Mouse (Mus musculus): ENCODE measurements around the gene Ext2.

The Ext2 gene

DNA sequence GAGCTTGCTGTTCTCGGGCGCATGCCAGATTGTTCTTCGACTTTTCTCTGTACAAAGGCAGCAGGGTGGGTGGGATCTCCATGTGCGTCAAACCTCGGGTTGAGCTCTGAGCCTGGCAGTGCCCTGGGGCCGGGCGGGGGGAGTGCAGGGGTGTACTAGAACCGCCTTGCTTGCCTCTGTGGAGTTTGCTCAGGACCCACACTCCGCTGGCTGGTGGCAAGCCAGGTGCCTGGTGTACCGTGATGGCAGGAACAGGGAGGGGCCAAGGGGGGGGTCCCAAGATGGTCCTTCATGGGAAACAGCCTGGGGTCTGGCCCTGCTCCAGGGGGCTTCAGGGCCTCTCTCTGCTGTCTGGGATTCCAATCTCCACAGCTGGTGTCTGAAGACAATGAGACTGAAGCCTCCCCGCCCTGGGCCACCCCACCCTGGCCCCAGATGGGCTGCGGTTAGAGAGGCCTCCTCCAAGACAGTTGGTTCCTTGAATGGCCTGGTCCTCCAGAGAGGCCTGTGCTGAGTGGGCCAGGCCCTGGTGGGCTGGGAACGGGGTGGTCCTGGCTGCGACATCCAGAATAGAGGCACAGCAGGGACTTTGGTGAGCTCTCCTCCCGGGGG, 150.7 kb downstream of the Ext2 start:
- no peak for DNase-seq

DNA sequence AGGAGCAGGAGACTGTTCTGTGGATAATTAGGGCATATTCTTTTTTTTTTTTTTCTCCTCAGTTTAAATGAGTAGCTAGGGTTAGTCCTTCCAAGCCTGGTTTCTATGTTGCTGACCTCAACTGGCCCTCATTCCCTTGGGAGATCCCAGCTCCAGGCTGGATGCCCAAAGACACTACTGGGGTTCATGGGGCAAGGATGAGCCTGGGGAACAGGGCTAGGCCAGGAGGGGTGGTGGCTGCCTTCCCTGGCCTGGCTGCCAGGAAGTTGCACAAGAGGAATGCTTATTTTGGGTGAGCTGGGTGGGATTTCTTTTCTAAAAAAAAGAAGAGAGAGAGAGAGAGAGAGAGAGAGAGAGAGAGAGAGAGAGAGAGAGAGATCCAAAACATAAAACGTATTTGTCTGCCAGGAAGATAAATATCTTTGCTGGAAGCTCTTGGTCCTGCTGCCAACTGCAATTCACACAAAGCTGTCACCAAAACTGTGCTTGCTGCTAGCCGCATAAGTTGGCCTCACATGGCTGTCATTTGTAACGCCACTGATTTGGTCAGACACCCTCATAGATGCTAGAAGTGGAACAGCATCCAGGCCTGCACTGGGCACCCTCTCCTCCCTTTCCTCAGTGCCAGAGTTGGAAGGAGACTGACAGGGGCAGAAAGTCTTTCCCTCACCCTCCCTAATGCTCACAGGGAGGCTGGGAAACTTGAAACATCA, 156.1 kb downstream of the Ext2 start:
- no peak for DNase-seq

DNA sequence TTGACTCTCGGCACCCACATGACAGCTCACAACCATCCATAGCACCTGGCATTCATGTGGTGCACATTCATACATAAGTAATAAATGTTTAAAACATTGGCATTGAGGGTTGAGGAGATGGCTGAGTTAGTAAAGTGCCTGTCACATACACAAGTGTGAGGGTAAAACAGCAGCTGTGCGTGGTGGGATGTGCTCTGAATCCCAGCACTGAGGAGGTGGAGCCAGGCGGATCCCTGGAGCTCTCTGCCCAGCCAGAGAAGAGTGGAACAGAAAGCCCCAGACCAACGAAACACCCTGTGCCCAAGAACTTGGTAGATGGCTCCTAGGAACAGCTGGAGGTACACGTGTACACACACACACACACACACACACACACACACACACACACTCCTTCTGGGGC, 156.9 kb downstream of the Ext2 start:
- no peak for DNase-seq

DNA sequence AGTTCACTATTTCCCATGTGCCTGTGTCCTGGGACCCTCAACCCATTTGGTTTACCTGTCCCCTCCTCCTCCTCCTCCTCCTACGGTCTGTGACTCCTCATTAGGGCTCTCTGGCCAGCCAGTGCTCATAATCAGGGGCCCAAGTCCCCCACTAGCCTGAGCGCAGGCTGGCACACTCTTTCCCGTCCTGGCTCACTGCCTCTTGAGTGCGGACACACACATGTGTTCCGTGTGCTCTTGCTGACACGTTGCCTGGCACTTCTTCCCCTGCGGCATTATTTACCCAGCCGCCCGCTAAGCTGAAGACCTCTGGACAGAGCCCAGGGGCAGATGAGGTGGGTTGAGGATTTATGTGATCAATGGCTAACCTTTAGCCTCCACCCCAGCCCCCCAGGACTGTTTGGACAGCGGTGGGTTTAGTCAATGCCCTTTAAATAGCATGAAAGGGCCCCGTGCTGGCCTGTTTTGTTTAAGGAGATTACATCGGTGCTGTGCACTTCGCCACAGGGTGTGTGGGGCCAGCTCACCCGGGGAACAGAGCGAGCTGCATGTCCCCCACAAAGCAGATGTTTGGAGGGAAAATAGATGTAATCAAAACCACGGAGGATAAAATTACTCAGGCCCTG, 160.0 kb downstream of the Ext2 start:
- DNase-seq, result no peak

DNA sequence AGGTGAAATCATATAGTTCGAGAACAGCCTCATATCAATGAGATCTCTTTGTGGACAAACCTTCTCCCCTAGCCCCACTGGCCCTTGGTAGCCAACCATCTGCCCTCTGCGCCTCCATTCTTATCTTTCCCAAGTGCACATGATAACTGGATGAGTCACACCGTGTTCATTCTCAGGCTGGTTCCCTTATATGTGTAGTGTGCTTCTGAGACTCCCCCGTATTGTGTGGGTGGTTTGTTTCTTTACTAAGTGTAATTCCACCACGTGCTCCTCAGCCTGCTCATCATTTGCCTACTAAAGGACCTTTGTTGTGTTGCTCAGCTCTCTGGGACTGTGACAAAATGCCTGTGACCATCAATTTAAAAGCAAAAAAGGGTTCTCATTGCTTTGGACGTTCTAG, 161.3 kb downstream of the Ext2 start:
- no peak for DNase-seq

DNA sequence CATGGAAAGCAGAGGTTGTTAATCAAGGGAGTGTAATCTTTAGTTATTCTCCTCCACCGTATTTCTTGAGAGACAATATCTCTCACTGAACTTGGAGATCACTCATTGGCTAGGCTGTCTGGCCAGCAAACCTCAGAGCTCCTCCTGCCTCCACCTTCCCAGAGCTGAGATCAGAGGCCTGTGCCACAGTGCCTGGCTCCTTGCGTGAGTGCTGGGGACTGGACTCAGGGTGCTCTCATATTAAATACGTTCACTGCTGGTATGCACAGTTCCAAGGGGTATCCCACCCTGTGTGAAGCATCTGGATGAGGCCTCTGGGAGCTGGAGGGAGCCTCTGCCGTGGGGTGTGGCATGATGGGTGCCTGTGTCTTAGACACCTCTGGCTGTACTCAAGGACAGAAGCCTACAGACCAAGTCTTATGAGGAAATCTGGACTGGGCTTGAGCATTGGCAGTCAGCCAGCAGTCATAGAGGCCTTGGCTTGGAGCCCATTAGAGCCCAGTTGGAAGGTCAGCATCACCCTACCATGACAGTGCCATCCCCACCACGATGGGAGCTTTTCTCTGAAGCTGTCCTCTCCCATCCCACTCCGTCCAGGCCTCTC, 162.6 kb downstream of the Ext2 start:
- no peak for DNase-seq

DNA sequence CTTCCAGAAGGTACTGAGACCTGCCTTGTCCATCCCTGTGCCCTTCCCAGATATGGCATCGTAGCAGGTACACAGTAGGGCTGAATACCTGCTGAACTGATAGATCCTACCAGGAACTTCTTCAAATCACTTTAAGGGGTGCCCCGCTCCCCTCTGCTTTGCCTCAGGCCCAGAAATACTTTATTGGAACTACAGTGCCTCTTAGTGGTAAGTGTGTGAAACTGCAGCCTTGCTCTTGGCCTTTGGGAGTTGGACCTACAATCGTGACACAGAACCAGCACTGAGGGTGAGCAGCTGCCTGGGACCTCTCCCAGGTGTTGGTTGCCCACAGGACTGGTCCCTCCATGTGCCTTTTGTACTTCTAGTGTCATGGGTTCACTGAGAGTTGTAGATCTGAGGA, 163.4 kb downstream of the Ext2 start:
- peak in 1 of 2 experiments; percentile 42 for DNase-seq

DNA sequence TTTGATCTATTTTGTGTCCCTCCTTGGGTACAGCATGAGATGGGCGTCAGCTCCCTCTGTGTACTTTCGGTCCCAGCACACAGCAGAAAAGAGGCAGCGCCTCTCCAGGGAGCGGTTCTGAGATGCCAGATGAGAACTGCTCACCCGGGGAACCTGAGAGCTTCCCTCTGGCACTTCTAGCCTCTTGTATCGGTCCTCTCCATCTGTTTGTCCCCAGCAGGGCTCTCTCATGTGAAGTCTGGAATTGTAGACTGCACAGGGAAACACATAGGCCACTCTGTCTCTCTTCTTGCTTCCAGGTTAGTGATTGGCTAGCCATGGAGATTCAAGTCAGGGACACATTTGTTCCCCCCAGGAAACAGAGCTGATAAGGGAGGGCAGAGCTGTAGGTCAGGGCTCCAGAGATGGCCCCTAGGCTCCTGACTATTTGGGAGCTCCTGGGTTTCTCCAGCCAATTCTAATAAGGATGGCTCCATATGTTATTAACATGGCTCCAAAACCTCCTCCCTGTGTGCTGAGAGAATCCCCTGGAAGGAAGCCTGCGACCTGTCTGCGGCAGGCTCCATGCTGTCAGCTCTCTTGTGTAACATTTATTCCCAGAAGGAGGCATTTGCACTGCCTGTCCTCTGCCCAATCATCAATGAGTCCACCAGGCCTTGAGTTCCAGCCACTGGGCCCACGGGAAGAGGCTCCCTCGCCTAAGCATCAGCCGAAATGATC, 167.9 kb downstream of the Ext2 start:
- DNase-seq, result peak; percentile 51 to 52

DNA sequence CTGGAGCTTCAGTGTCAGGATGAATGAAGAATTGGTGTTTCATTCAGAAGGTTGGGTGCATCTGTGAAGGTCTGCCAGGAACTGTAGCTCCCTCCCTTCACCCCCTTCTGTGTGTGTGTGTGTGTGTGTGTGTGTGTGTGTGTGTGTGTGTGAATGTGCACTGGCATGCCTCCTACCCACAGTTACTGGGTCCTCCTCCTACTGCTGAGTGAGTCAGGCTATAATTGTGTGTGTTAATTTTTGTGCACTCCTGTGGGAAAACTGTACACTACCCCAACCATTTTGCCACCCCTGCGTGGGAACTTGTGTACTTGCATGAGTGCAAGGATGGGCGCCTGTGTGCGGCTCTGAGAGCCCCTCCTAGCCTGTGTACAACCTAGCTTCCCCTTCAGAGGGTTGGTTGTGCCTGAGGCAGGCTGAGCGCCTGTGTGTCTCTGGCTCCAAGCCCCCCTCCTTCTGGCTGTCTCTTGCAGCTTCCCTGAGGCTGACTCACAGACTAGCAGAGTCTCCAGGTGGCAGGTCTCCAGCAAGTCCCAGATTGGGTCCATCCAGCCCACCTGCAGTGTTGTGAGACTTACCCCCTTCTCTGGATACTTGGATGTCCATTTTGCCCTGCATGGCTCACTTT, 173.0 kb downstream of the Ext2 start:
- DNase-seq, result no peak

DNA sequence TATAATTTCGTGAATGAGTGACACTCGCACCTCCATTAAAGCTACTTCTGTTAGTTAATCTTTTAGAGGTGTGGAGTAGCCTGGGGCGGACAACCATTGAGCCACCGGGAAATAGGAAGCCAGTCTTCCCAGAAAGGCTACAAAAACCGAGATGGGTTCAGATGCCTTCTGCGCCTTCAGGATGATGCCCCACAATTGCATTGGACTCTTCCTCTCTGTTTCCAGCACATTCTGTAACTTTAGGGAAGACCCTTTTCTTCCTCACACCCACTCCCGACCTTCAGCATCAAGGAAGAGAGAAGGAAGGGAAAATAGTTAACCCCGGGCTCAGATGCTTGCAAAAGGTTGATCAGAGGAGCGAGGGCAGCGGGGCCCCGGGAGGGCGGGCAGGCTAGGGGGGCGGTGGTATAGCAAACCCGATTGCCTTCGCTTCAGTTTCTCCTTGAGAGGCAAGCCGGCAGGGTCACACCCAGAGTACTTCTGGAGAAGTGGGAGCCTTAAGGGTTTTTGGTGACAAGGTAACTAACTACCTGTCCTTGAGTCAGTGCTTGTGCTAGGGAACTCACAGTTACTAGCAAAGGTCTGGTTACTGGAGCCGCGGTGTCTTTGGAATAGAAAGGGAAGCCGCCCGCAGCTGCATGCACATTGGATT, 174.3 kb downstream of the Ext2 start:
- no peak for DNase-seq

DNA sequence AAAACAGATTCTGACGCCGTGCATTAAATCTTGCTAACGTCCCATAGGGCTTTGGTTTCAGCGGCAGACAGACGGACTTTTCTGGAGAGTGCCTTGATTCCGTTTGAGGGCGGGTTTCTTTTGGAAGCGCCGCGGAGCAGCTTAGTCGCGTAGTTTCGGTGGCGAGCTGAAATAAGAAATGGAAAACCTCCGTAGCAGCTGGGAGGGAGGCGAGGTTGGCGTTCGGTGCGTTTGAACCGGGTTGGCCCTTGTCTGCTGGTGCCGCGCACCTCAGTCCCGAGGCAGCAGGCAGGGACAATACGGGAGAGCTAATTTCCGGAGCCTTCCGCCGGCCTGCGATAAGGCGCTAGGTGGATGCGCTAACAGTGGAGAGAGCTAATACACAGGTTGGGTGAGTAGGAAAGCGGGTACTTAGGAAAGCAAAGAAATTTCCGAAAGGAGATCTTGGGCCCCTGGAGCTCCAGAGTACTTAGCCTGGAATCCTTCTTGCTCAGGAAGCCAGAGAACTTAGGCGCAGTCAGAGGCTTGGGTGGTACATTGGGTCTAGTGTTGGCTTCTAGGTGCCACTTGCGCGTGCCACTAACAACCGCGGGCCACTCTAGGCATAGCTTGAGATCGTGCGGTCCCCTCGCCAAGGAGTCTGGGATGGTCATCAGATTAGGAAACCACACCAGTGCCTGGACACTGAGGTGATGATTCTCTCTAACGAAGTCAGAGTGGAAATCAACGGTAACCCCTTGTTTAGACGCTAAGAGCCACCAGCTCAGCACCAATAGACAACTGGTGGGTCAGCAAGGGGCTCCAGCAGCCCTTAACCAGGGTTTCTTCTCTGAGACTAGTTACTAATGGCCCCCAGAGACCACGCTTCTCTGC, 175.1 kb downstream of the Ext2 start:
- DNase-seq, result peak in 1 of 2 experiments; percentile 47

DNA sequence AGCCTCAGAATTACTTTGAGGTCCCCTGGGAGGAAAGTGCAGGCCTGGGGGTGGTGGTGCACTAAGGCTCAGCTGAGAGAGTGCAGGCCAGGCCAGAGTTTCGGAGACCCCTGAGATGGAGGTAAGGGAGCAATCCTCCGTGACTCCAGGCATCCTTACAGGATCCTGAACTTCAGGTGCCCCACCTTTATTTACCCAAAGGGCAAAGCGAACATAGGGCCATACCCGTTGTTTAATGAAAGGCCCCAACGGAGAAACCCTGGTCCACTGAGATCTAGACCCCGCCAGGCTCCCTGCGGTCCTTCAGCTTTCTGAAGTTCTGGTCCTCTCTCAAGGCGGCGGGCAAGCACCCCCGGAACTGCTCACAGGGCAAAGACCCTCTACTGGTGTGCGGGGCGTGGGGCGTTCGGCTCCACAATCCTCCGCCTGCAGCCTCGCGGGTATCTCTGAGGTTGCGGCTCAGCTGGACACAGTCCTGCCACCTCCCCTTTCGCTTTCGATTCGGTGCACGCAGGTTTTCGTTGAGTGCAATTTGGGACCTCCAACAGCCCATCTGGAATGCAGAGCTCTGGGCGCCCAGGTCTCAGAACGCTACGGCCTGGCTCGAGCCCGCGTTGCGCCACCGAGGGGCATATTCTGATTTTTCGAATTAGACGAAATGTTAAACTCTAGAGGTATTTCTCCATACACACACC, 176.6 kb downstream of the Ext2 start:
- DNase-seq, result no peak

DNA sequence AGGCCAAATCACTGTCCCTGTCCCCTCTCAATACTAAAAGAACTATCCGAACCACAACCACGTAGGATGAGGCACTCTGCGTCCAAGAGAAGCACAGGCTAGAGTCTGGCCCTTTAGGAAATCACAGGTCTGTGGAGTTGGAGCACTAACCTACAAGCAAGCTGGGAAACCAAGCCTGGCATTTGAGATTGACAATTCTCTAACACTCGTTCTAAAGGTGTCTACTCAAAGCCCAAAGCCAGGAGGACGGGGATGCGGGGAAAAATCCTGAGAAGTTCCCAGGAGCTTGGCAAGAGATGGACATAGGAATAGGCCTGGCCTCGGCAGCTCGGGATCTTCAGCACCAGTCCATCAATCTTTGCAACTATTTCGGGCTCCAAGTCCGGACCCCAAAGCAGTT, 177.2 kb downstream of the Ext2 start:
- DNase-seq, result no peak

DNA sequence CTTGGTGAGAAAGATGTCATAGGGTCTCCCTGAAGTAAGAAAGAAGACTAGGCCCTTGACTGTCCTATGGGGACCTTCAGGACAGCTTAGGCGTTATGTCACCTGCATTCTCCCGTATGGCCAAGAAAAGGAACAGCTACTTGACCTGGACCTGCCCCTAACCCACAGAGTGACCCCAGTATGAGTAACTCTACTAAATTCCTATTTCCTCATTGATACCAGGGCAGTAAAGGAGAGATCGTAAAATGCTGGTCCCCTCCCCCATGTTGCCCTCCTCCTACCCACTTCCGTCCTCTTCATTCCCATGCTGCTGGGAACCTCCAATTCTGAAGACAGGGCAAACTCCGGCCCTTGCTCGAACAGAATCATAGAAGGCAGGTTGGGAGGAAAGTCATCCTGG, 177.6 kb downstream of the Ext2 start:
- no peak for DNase-seq

DNA sequence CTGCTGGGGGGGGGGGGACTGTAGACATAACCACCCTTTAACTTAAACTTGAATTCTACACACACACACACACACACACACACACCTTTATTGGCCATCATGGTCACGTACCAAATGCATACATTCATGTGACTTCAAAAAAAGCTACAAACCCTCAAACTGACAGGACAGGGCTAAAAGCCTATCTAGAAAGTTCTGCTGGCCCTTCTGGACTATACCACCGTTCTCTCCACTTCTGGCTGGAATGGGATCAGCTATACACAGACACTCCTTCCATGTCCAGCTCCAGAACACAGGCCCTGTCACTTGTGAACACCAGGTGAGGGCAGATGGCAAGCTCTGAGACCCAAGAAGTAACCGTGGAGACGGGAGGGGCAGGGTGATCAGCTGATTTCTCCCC, 178.1 kb downstream of the Ext2 start:
- no peak for DNase-seq

DNA sequence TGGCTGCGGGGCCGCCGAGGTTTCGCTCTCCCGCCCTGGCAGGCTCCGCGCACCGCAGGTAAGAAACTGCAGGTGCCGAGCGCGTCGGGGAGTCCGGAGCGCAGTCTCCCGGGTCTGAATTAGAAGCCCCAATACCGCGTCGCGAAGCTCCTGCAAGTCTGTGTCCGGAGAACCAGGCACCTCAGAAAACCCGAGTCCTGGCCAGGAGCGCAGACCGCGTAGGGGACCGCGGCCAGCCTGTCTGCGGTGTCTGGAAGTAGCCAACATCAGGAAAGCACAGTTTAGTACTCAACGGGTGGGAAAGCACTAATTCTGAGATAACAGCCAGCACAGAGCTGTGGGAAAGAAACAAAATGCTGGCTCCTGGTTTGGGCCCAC, 179.0 kb downstream of the Ext2 start:
- no peak for DNase-seq

DNA sequence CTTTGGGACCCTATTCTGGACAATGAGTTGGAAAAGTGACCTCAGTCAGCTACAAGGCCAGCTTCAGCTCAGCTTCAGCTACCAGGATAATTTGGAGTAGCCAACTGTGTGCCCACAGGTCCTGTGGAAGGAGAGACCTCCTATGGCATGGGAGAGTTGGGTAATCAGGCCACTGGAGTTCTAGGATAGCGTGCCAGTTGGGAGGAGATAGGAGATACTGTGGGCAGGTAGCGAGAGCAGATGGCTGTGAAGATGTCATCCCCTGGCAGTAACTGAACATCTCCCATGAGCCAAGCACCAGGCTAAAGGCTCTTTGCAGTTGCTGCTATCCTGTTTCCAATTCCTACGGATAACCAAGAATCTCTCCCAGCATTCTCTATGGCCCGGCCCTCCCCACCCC, 187.8 kb downstream of the Ext2 start:
- peak; percentile 55 to 68 for DNase-seq

DNA sequence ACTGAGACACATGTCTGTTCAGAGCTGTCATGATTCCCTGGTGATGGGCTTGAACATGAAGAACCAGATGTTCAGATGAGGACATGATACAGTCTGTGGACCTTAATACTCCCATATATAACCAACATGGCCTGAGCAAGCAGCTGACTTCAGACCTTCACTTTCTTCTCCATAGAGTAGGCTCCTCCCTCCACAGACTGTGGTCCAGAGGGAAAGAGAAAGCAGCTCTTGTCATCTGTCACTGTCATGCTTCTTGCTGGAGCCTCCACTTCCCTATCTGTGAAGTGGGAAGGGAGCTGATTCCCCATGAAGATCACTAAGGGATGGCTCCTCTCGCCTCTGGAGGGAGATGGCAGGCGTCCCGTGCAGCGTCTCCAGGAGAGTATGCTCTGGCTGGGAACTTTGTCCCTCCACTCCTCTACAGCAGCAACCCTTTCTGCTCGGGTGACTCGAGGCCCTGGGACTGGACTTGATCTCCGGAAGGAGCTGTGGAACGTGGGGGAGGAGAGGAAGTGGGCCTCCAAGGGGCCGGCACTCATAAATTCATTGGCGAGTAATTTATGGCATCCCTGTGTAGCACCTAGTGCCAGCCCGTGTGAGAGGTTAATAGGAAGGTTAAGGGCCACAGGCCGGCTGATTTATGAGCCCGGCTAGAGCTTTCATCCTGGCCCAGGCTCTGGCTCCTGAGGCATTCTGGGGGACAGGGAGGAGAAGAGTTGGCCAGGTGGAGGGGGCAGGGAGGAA, 197.5 kb downstream of the Ext2 start:
- DNase-seq, result no peak

DNA sequence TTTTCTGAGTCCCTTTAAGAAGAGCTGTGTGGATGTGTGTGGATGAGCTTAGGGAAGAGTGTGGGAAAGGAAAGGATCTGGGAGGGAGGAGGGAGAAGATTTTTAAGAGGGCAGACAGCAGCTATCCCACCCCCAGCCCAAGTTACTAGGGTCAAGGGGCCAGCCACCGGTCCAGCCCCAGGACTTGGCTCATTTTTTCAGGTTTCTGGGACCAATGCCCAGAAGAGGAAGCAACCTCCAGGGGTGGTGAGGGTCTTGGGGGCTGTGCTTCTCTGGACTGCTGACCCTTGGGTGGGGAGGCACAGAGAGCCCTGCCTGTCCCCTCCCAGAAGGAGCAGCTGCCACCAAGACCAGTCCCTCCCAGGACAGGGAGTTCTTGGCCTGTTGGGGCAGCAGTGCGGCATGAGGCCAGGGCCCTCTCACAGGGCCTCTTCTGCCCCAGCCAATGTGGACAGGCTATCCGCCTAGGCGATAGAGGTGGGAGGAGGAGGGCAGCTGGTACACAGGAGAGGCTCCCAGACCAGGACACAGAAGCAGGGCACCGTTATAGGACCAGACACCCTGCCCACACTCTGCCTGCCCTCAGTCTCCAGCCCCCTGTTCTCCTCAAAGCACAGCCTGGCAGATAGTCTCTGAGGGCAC, 203.0 kb downstream of the Ext2 start:
- DNase-seq, result peak; percentile 33 to 38
